Mouse (Mus musculus) hindbrain, embryonic 13.5 days (tissue): ENCODE data around the gene Il10. TPM values are rescaled to one million over a fixed set of nuclear protein-coding genes. Genes with fewer than 3 reads are reported as not detected.

ENCODE experiments used
- ATAC-seq: fragments of 200-750 bp; cut with Nextera tagmentation; 2 replicates; pipeline ENCODE4 v1.8.0; 2017; ENCODE audit warnings: moderate TSS enrichment; ENCODE audit not compliant: low FRiP score
- H3K27ac ChIP-seq: fragments of 300-500 bp; sonication (generic); 2 replicates; pipeline ENCODE4 v1.5.1; 2015; ENCODE audit warnings: inconsistent platforms, mild to moderate bottlenecking, moderate library complexity
- H3K27me3 ChIP-seq: fragments of 300-500 bp; sonication (generic); 2 replicates; pipeline ENCODE4 v1.6.1; 2015; ENCODE audit warnings: mild to moderate bottlenecking, inconsistent platforms
- H3K36me3 ChIP-seq: fragments of 300-500 bp; sonication (generic); 2 replicates; pipeline ENCODE4 v1.6.1; 2015; ENCODE audit warnings: mild to moderate bottlenecking, inconsistent platforms
- H3K4me1 ChIP-seq: fragments of 300-500 bp; sonication (generic); replicated peaks from 2 replicates; pipeline ENCODE4 v1.6.1; 2015; ENCODE audit warnings: inconsistent platforms
- H3K4me2 ChIP-seq: fragments of 300-500 bp; sonication (generic); 2 replicates; pipeline ENCODE4 v1.6.1; 2015; ENCODE audit warnings: inconsistent platforms, mild to moderate bottlenecking, moderate library complexity
- H3K4me3 ChIP-seq: fragments of 300-500 bp; sonication (generic); 2 replicates; pipeline ENCODE4 v1.5.1; 2015; ENCODE audit warnings: mild to moderate bottlenecking, inconsistent platforms
- H3K9ac ChIP-seq: fragments of 300-500 bp; sonication (generic); 2 replicates; pipeline ENCODE4 v1.6.1; 2015; ENCODE audit warnings: mild to moderate bottlenecking, inconsistent platforms
- H3K9me3 ChIP-seq: fragments of 300-500 bp; sonication (generic); 2 replicates; pipeline ENCODE4 v1.6.1; 2016; ENCODE audit warnings: inconsistent platforms
- WGBS: fragments of 180-500 bp; shearing (Covaris S2); methylation state at CpG from one replicate; pipeline ENCODE4 v1.1.7; 2015; 5-methylcytosine and 5-hydroxymethylcytosine counted together
- polyA plus RNA-seq: library from polyadenylated mRNA; unstranded; fragments of >200 nt; fragmentation: Nextera tagmentation; extraction: Ambion mirVana; gene quantifications from 2 replicates; pipeline ENCODE4 v1.2.1, GENCODE M21; 2015

The Il10 gene
- polyA plus RNA-seq, 1 experiment from 2014 or later: not detected

- WGBS: 81% methylated on average over 7 of the region's 7 CpGs
- peaks cover 57% of the 10 kb centered on the region for H3K4me1 ChIP-seq
- no peak overlapping the region for H3K4me3 ChIP-seq
- no peak overlapping the region for H3K4me2 ChIP-seq
- no peaks in the 10 kb centered on the region for H3K9me3 ChIP-seq
- H3K27me3 ChIP-seq: no peaks in the 10 kb centered on the region
- peaks cover 44% of the 10 kb centered on the region for H3K36me3 ChIP-seq
- H3K27ac ChIP-seq: no peak overlapping the region
- no peak for ATAC-seq
- no peak overlapping the region for H3K9ac ChIP-seq
Measured at GRCm38 (mm10) chr1:131058431-131058830, 38.8 kb downstream of the Il10 start.

- Histone ChIP-seq H3K36me3 (peaks cover 37% of the 10 kb centered on the region), H3K4me1 (peaks cover 62% of the 10 kb centered on the region), H3K9me3 (no peaks in the 10 kb centered on the region), H3K9ac (no peak overlapping the region), H3K4me2 (no peak overlapping the region), H3K27me3 (no peaks in the 10 kb centered on the region), H3K27ac (peak overlapping the region; percentile 35; the same call in 1 of the 2 replicates), H3K4me3 (no peak overlapping the region)
- no peak for ATAC-seq
- 67% methylated on average over 1 of the region's 1 CpGs for WGBS
Measured at GRCm38 (mm10) chr1:131059411-131059810, 39.8 kb downstream of the Il10 start.

GRCm38 (mm10) chr1:131059841-131060240 lies 40.2 kb downstream of the Il10 start:
- H3K4me1 ChIP-seq: peaks cover 67% of the 10 kb centered on the region
- peaks cover 33% of the 10 kb centered on the region for H3K36me3 ChIP-seq
- no peak overlapping the region for H3K4me3 ChIP-seq
- peak overlapping the region; percentile 35 for H3K27ac ChIP-seq
- no peak overlapping the region for H3K4me2 ChIP-seq
- no peaks in the 10 kb centered on the region for H3K27me3 ChIP-seq
- no peaks in the 10 kb centered on the region for H3K9me3 ChIP-seq
- H3K9ac ChIP-seq: peak overlapping the region; percentile 35; the same call in 1 of the 2 replicates
- WGBS: 77% methylated on average over 5 of the region's 5 CpGs
- ATAC-seq: peak; percentile 19; the same call in 1 of the 2 replicates

- WGBS: 67% methylated on average over 13 of the region's 13 CpGs
- Histone ChIP-seq H3K27ac (0 out of 2 replicates have a peak overlapping the region, but pooled peaks have one; percentile 35), H3K27me3 (no peaks in the 10 kb centered on the region), H3K4me3 (no peak overlapping the region), H3K36me3 (peaks cover 25% of the 10 kb centered on the region), H3K9me3 (no peaks in the 10 kb centered on the region), H3K4me1 (peaks cover 65% of the 10 kb centered on the region), H3K4me2 (no peak overlapping the region), H3K9ac (no peak overlapping the region)
- ATAC-seq: 0 out of 2 replicates have a peak, but pooled peaks have one; percentile 8
Measured at GRCm38 (mm10) chr1:131060290-131061253, 40.9 kb downstream of the Il10 start.

DNA sequence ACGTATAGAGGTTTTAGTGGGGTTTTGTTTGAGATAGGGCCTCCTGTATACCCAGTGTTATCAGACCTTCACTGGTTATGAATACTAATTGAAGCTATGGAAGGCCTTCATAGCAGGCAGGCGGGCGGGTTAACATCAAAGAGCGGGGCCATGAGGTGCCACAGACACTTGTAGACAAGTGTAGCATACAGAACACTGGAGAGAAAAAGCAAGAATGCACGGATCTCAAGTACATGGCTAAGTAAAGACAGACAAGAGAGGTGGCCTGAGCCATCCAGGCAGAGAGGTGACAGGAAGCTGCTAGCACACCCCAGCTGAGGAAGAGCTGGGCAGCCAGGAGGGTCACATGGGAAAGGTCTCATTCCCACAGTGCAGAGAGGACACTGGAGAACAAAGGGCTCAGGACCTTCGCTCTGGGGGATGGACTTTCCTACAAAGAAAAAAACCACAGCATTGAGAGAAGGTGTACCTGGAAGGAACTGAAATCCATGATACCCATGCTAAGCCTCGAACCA lies 42.2 kb downstream of the Il10 start:
- no peak overlapping the region for H3K27ac ChIP-seq
- H3K9ac ChIP-seq: no peak overlapping the region
- no peaks in the 10 kb centered on the region for H3K9me3 ChIP-seq
- no peaks in the 10 kb centered on the region for H3K27me3 ChIP-seq
- ATAC-seq: no peak
- H3K4me2 ChIP-seq: no peak overlapping the region
- peaks cover 13% of the 10 kb centered on the region for H3K36me3 ChIP-seq
- peaks cover 65% of the 10 kb centered on the region for H3K4me1 ChIP-seq
- 88% methylated on average over 7 of the region's 7 CpGs for WGBS
- H3K4me3 ChIP-seq: no peak overlapping the region

DNA sequence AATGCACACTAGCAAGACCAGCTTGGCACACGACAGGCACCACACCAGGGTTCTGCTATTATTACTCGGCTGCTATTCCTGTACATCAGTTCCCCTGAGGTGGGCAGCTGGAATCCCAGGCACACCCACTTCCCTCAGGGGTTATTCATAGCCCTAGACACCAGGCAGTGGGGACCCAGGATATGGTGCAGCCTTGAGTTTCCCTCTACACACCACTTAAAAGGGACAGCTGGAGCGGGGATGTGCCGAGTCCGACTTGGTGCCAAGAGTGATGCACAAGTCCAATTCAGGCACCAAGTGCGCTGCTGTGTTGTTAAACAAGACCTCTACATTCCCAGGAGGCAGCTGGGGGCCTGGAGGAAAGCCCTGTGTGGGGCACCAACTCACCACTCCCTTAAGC lies 43.2 kb downstream of the Il10 start:
- no peak overlapping the region for H3K4me3 ChIP-seq
- H3K27ac ChIP-seq: peak overlapping the region; percentile 48
- peaks cover 3% of the 10 kb centered on the region; the same call in 1 of the 2 replicates for H3K36me3 ChIP-seq
- H3K4me2 ChIP-seq: no peak overlapping the region
- no peaks in the 10 kb centered on the region for H3K27me3 ChIP-seq
- no peak for ATAC-seq
- no peak overlapping the region for H3K9ac ChIP-seq
- peaks cover 65% of the 10 kb centered on the region for H3K4me1 ChIP-seq
- no peaks in the 10 kb centered on the region for H3K9me3 ChIP-seq
- WGBS: 64% methylated on average over 6 of the region's 6 CpGs

- H3K4me1 ChIP-seq: peaks cover 51% of the 10 kb centered on the region
Measured at GRCm38 (mm10) chr1:131064202-131064601, 44.6 kb downstream of the Il10 start.

GRCm38 (mm10) chr1:131068011-131068727 lies 48.5 kb downstream of the Il10 start:
- 91% methylated on average over 10 of the region's 10 CpGs for WGBS
- Histone ChIP-seq H3K36me3 (no peaks in the 10 kb centered on the region; the same call in 1 of the 2 replicates), H3K4me3 (no peak overlapping the region), H3K27ac (no peak overlapping the region), H3K4me1 (peaks cover 21% of the 10 kb centered on the region), H3K9me3 (no peaks in the 10 kb centered on the region), H3K27me3 (no peaks in the 10 kb centered on the region), H3K9ac (no peak overlapping the region), H3K4me2 (no peak overlapping the region)
- ATAC-seq: no peak

More at GRCm38 (mm10) chr1:131064202-131064601, 44.6 kb downstream of the Il10 start:
- no peak overlapping the region for H3K4me2 ChIP-seq
- H3K4me3 ChIP-seq: no peak overlapping the region
- peak overlapping the region; percentile 46; the same call in 1 of the 2 replicates for H3K27ac ChIP-seq
- H3K36me3 ChIP-seq: no peaks in the 10 kb centered on the region; the same call in 1 of the 2 replicates
- 54% methylated on average over 6 of the region's 6 CpGs for WGBS
- no peaks in the 10 kb centered on the region for H3K9me3 ChIP-seq
- H3K27me3 ChIP-seq: no peaks in the 10 kb centered on the region
- ATAC-seq: peak; percentile 49
- H3K9ac ChIP-seq: no peak overlapping the region

- WGBS: 89% methylated on average over 7 of the region's 7 CpGs
Measured at GRCm38 (mm10) chr1:131069010-131069409, 49.4 kb downstream of the Il10 start.

DNA sequence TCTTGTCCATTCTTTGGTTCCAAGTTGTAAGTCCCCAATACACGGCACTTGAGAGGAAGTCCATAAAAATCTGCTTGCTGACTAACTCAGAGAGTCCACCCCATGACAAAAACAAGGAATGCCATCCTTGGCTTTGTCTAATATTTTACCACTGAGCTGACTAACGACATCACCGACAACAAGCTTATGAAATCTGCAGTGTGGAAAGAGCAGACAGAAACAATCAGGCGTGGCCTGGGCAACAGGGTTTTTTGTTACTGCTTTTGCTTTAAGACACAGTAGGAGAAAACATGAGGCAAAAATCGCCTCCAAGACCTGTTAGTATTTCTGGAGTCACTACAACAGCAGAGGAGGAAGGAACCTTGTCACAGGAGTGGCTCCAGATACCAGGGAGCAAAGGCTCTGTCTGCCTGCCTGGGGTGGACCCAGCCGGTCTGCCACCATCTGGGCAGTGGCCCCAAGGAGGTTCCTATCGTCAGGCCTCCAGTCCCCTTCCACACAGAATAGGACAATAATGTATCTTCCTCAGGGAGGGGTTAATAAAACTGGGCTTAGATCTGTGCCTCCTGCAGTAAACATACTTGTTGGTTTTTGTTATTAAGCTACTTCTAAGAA lies 52.8 kb downstream of the Il10 start:
- no peaks in the 10 kb centered on the region; the same call in 1 of the 2 replicates for H3K36me3 ChIP-seq
- no peaks in the 10 kb centered on the region for H3K27me3 ChIP-seq
- H3K4me3 ChIP-seq: no peak overlapping the region
- ATAC-seq: no peak
- no peak overlapping the region for H3K4me2 ChIP-seq
- H3K9me3 ChIP-seq: no peaks in the 10 kb centered on the region
- no peak overlapping the region for H3K9ac ChIP-seq
- H3K27ac ChIP-seq: no peak overlapping the region
- WGBS: 89% methylated on average over 7 of the region's 7 CpGs
- peaks cover 36% of the 10 kb centered on the region for H3K4me1 ChIP-seq

More at GRCm38 (mm10) chr1:131069010-131069409, 49.4 kb downstream of the Il10 start:
- Histone ChIP-seq H3K9ac (no peak overlapping the region), H3K27me3 (no peaks in the 10 kb centered on the region), H3K27ac (no peak overlapping the region), H3K4me1 (peaks cover 21% of the 10 kb centered on the region), H3K36me3 (no peaks in the 10 kb centered on the region; the same call in 1 of the 2 replicates), H3K4me3 (no peak overlapping the region), H3K4me2 (no peak overlapping the region), H3K9me3 (no peaks in the 10 kb centered on the region)
- ATAC-seq: no peak

DNA sequence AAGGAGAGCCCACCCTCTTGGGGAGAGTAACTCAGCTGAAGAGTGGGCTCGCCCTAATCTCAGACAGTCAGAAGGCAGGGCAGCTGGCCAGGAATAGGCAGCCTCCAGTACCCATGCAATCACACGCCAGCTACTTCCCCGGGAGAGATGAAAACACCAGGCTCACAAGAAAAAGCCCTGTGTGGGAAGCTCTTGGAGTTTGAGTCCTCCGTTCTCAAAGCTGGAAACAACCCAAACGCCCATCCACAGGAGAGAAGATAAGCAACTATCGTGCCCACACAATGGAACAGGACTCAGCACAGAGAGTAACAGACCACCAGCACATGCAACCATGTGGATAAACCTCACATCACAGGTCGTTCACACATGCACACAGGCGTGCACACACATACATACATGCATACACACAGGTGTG lies 54.9 kb downstream of the Il10 start:
- 62% methylated on average over 8 of the region's 8 CpGs for WGBS
- no peak overlapping the region for H3K4me2 ChIP-seq
- peaks cover 51% of the 10 kb centered on the region for H3K4me1 ChIP-seq
- ATAC-seq: no peak; the same call in 1 of the 2 replicates
- H3K9ac ChIP-seq: no peak overlapping the region
- no peak overlapping the region for H3K4me3 ChIP-seq
- H3K36me3 ChIP-seq: no peaks in the 10 kb centered on the region
- H3K27ac ChIP-seq: peak overlapping the region; percentile 78
- H3K9me3 ChIP-seq: no peaks in the 10 kb centered on the region
- H3K27me3 ChIP-seq: no peaks in the 10 kb centered on the region
